In the genomic region with DNA sequence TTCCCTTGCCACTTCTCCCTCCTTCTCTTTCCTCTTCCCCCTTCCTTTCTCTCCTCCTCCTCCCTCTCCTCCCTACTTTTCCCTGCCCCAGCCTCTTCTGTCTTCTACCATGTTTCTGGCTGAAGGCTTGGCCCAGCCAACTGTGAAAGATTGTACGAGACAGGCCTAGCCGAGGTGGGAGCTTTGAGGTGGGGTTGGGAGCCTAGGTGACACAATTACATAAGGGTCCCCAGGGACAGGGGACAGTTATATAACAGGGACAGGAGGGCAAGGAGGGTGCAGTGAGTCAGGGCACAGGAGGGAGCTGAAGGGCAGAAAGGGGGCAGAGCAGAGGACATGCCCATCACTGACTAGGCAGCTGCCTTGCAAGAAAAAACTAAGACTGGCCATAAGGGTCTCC, we compare ENCODE assay signal across 20 mouse cellular contexts. TPM values are rescaled to one million over a fixed set of nuclear protein-coding genes. Genes with fewer than 3 reads are reported as not detected.
DNase-seq lines count a peak whose midpoint lies in the region; ATAC-seq lines count a peak whose summit lies in the region.
"Had no signal": no experiment of that assay in that cellular context is flagged by ENCODE, and none has a peak within 500 bp of the region (broad histone marks: within the 10 kb centered on the region; RNA-seq: fewer than 3 reads in every experiment).

No protein-coding gene starts in this region.

- 0 out of 2 replicates have a peak, but pooled peaks have one; percentile 22 for ATAC-seq in embryonic facial prominence, embryonic 12.5 days (ENCODE audit: insufficient number of reproducible peaks, insufficient read depth, low FRiP score, low TSS enrichment)
- ATAC-seq in limb, embryonic 12.5 days (ENCODE audit: insufficient number of reproducible peaks, insufficient read depth, low FRiP score, low TSS enrichment, low read depth), result 0 out of 2 replicates have a peak, but pooled peaks have one; percentile 40
- ATAC-seq in limb, embryonic 15.5 days (ENCODE audit: insufficient number of reproducible peaks, low FRiP score, low TSS enrichment, low read depth), result 0 out of 2 replicates have a peak, but pooled peaks have one; percentile 25
- ATAC-seq: activated CD4-positive, CD25-positive, alpha-beta regulatory T cell, adult 4 months; CD4-positive, CD25-positive, alpha-beta regulatory T cell, adult 4 months; forebrain, embryonic 13.5 days; forebrain, embryonic 15.5 days; Patski had no signal

- no peak overlapping the region for H3K4me2 ChIP-seq in embryonic facial prominence, embryonic 12.5 days (replicated peaks)
- no peak overlapping the region for H3K4me2 ChIP-seq in limb, embryonic 12.5 days
- no peak overlapping the region for H3K4me2 ChIP-seq in limb, embryonic 15.5 days
- H3K4me2 ChIP-seq: forebrain, embryonic 13.5 days; forebrain, embryonic 15.5 days had no signal

- no peaks in the 10 kb centered on the region for H3K36me3 ChIP-seq in embryonic facial prominence, embryonic 12.5 days
- no peaks in the 10 kb centered on the region for H3K36me3 ChIP-seq in embryonic facial prominence, embryonic 10.5 days (replicated peaks)
- no peaks in the 10 kb centered on the region for H3K36me3 ChIP-seq in limb, embryonic 12.5 days
- no peaks in the 10 kb centered on the region for H3K36me3 ChIP-seq in limb, embryonic 10.5 days
- H3K36me3 ChIP-seq in limb, embryonic 15.5 days, result no peaks in the 10 kb centered on the region
- H3K36me3 ChIP-seq: forebrain, embryonic 15.5 days; G1E had no signal

- no peak overlapping the region for H3K9ac ChIP-seq in embryonic facial prominence, embryonic 12.5 days
- no peak overlapping the region for H3K9ac ChIP-seq in limb, embryonic 12.5 days (replicated peaks)
- no peak overlapping the region for H3K9ac ChIP-seq in limb, embryonic 15.5 days
- H3K9ac ChIP-seq: forebrain, embryonic 13.5 days; forebrain, embryonic 15.5 days had no signal

- no peaks in the 10 kb centered on the region for H3K27me3 ChIP-seq in embryonic facial prominence, embryonic 12.5 days
- no peaks in the 10 kb centered on the region for H3K27me3 ChIP-seq in embryonic facial prominence, embryonic 10.5 days (replicated peaks; ENCODE audit: low read depth, poor library complexity, severe bottlenecking)
- no peaks in the 10 kb centered on the region; the same call in 1 of the 2 replicates for H3K27me3 ChIP-seq in limb, embryonic 12.5 days
- H3K27me3 ChIP-seq in limb, embryonic 10.5 days (ENCODE audit: low read depth, poor library complexity, severe bottlenecking), result no peaks in the 10 kb centered on the region
- H3K27me3 ChIP-seq in limb, embryonic 15.5 days, result 0 out of 2 replicates have a peak, but pooled peaks cover under 1% of the 10 kb centered on the region
- H3K27me3 ChIP-seq: forebrain, embryonic 15.5 days; Patski had no signal

- DNase-seq in embryonic facial prominence, embryonic 10.5 days (ENCODE audit: low spot score), result no peak
- DNase-seq in kidney, adult 11 months, result peak; percentile 16
- no peak for DNase-seq in kidney, postnatal 14 days
- DNase-seq in limb, embryonic 10.5 days (ENCODE audit: low spot score), result no peak
- DNase-seq: adrenal gland, adult 8-10 months; adrenal gland, postnatal 14 days; adrenal gland, postnatal 36 days; B cell, adult 2 months; cerebellum, adult 11-12 months; cerebellum, adult 2 months; cerebellum, adult 9-10 months had no signal

- H3K9me3 ChIP-seq in embryonic facial prominence, embryonic 12.5 days, result no peaks in the 10 kb centered on the region
- no peaks in the 10 kb centered on the region for H3K9me3 ChIP-seq in embryonic facial prominence, embryonic 10.5 days
- no peaks in the 10 kb centered on the region for H3K9me3 ChIP-seq in limb, embryonic 12.5 days
- no peaks in the 10 kb centered on the region for H3K9me3 ChIP-seq in limb, embryonic 10.5 days (replicated peaks)
- H3K9me3 ChIP-seq in limb, embryonic 15.5 days, result no peaks in the 10 kb centered on the region
- H3K9me3 ChIP-seq: forebrain, embryonic 13.5 days; forebrain, embryonic 15.5 days; G1E had no signal

- no peak overlapping the region for H3K27ac ChIP-seq in embryonic facial prominence, embryonic 12.5 days
- no peak overlapping the region for H3K27ac ChIP-seq in embryonic facial prominence, embryonic 10.5 days (replicated peaks)
- no peak overlapping the region for H3K27ac ChIP-seq in limb, embryonic 12.5 days
- no peak overlapping the region for H3K27ac ChIP-seq in limb, embryonic 10.5 days
- no peak overlapping the region for H3K27ac ChIP-seq in limb, embryonic 15.5 days
- H3K27ac ChIP-seq: forebrain, embryonic 13.5 days; forebrain, embryonic 15.5 days had no signal

- no peaks in the 10 kb centered on the region for H3K4me1 ChIP-seq in embryonic facial prominence, embryonic 12.5 days
- H3K4me1 ChIP-seq in embryonic facial prominence, embryonic 10.5 days, result no peaks in the 10 kb centered on the region
- H3K4me1 ChIP-seq in limb, embryonic 12.5 days (replicated peaks), result no peaks in the 10 kb centered on the region
- H3K4me1 ChIP-seq in limb, embryonic 10.5 days, result no peaks in the 10 kb centered on the region
- no peaks in the 10 kb centered on the region for H3K4me1 ChIP-seq in limb, embryonic 15.5 days
- H3K4me1 ChIP-seq: forebrain, embryonic 15.5 days had no signal

- 62% methylated on average over 2 of the region's 2 CpGs for WGBS in embryonic facial prominence, embryonic 12.5 days
- WGBS in embryonic facial prominence, embryonic 10.5 days, result 71% methylated on average over 2 of the region's 2 CpGs
- 79% methylated on average over 2 of the region's 2 CpGs for WGBS in limb, embryonic 12.5 days
- WGBS in limb, embryonic 10.5 days, result 78% methylated on average over 2 of the region's 2 CpGs
- 71% methylated on average over 2 of the region's 2 CpGs for WGBS in limb, embryonic 15.5 days

- H3K4me3 ChIP-seq in embryonic facial prominence, embryonic 12.5 days, result no peak overlapping the region
- H3K4me3 ChIP-seq in embryonic facial prominence, embryonic 10.5 days, result no peak overlapping the region
- no peak overlapping the region for H3K4me3 ChIP-seq in limb, embryonic 12.5 days (replicated peaks)
- no peak overlapping the region for H3K4me3 ChIP-seq in limb, embryonic 10.5 days
- no peak overlapping the region for H3K4me3 ChIP-seq in limb, embryonic 15.5 days
- H3K4me3 ChIP-seq: forebrain, embryonic 13.5 days; forebrain, embryonic 15.5 days had no signal

RNA-seq across cellular contexts. Expression of a gene that starts 7.0 kb away (rescaled TPM):
- 9.2 and 10.5 TPM in 2 replicates for polyA plus RNA-seq in embryonic facial prominence, embryonic 12.5 days (2016; fragmentation: Nextera tagmentation; extraction: Ambion mirVana)
- 7.2 and 8.2 TPM in 2 replicates for polyA plus RNA-seq in embryonic facial prominence, embryonic 10.5 days (2016; fragmentation: Nextera tagmentation; extraction: Ambion mirVana)
- polyA plus RNA-seq in limb, embryonic 12.5 days (2016; fragmentation: Nextera tagmentation; extraction: Ambion mirVana), result 7.5 and 8.1 TPM in 2 replicates
- 6.6 and 8.2 TPM in 2 replicates for polyA plus RNA-seq in limb, embryonic 10.5 days (2016; fragmentation: Nextera tagmentation; extraction: Ambion mirVana)
- 7.4 and 7.7 TPM in 2 replicates for polyA plus RNA-seq in limb, embryonic 15.5 days (2015; fragmentation: Nextera tagmentation; extraction: Ambion mirVana)
- polyA plus RNA-seq: G1E had no signal
